Mouse (Mus musculus): ENCODE data around the gene Dact3. TPM values are rescaled to one million over a fixed set of nuclear protein-coding genes. Genes with fewer than 3 reads are reported as not detected.

Dact3 gene
- total RNA-seq, 2 experiments from 2014 or later = 3.9 to 7.1 TPM

- intact Hi-C loops (cut with DNase I; ENCODE audit: low total_unique reads) = no loop called here
- peak; percentile 57 for DNase-seq
Measured at GRCm38 (mm10) chr7:16848579-16848978, 26.5 kb upstream of the Dact3 start.

- DNase-seq = no peak
- intact Hi-C loops (cut with DNase I; ENCODE audit: low total_unique reads) = no loop called here
Measured at GRCm38 (mm10) chr7:16851636-16852035, 23.5 kb upstream of the Dact3 start.

GRCm38 (mm10) chr7:16853302-16853831, 21.8 kb upstream of the Dact3 start:
- no peak for DNase-seq
- intact Hi-C loops (cut with DNase I; ENCODE audit: low total_unique reads) = no loop called here

- peak; percentile 36 for DNase-seq
- intact Hi-C loops (cut with DNase I; ENCODE audit: low total_unique reads) = loop anchor here (5.0 kb wide), 1 partner anchor 36 kb away; no protein-coding TSS in a partner anchor
Measured at GRCm38 (mm10) chr7:16858336-16858735, 16.8 kb upstream of the Dact3 start.

DNA sequence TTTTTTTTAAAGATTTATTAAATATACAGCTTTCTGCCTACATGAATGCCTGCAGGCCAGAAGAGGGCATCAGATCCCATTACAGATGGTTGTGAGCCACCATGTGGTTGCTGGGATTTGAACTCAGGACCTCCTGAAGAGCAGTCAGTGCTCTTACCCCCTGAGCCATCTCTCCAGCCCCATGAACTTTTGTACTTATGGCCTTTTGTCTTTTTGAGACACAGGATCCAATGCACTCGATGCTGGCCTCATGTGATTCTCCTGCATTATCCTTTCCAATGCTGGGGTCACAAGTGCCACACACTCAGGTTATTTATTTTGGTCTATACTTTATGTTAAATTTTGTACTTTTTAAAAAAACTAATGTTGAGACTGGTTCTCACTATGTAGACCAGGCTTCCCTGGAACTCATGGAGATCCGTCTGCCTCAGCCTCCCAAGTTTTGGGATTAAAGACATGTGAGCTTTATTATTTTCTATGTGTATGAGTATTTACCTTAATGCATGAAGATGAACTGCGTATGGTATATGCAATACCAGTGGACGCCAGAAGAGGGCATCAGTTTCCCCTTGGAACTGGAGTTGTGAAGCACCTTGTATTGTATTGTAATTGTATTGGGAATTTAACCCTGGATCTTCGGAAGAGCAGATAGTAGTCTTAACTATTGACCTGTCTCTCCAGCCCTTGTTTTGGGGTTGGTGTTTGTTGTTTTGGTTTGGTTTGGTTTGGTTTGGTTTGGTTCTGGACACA, 15.0 kb upstream of the Dact3 start:
- DNase-seq = no peak
- intact Hi-C loops (cut with DNase I; ENCODE audit: low total_unique reads) = loop anchor here (5.0 kb wide), 1 partner anchor 38 kb away; no protein-coding TSS in a partner anchor

- no peak for DNase-seq
- intact Hi-C loops (cut with DNase I; ENCODE audit: low total_unique reads) = no loop called here
Measured at GRCm38 (mm10) chr7:16867488-16867887, 7.6 kb upstream of the Dact3 start.

- no peak for DNase-seq
- intact Hi-C loops (cut with DNase I; ENCODE audit: low total_unique reads) = no loop called here
Measured at GRCm38 (mm10) chr7:16869497-16869896, 5.6 kb upstream of the Dact3 start.

DNA sequence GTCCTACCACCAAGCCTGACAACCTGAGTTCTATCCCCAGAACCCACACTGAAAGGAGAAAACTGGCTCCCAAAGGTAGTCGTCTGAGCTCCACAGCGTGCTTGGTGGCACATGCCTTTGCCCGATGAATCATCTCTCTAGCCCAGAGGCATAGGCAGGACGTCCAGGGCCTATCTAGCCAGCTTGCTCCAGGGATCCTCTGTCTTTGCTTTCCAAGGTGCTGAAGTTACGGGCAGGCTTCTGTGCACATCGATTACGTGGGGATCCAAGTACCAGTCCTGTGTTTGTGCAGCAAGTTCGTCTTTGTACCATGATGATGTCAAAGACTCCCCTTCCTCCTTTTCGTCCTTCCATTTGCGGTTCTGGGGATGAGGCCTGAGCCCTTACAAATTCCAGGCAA, 3.5 kb upstream of the Dact3 start:
- intact Hi-C loops (cut with DNase I; ENCODE audit: low total_unique reads) = no loop called here
- no peak for DNase-seq

DNA sequence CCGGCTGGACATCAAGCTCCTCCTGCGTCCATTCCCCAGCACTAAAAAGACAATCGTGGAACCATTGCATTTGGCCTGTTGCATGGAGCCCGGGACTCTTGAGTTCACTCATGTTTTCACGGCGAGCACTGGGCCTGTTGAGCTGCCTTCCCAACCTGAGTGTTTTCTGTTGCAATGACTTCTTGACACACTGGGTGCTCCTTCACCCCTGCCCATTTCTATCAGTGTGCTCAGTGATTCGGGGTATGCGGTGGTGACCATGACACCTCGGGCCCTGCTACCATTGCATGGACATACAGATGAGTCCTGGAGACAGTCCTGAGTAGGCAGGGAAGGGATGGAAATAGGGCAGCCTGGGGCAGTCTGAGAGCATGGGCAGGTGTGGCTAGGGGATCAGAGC, 2.6 kb upstream of the Dact3 start:
- intact Hi-C loops (cut with DNase I; ENCODE audit: low total_unique reads) = no loop called here
- DNase-seq = no peak

- DNase-seq = no peak
- intact Hi-C loops (cut with DNase I; ENCODE audit: low total_unique reads) = no loop called here
Measured at GRCm38 (mm10) chr7:16873392-16873791, 1.7 kb upstream of the Dact3 start.

DNA sequence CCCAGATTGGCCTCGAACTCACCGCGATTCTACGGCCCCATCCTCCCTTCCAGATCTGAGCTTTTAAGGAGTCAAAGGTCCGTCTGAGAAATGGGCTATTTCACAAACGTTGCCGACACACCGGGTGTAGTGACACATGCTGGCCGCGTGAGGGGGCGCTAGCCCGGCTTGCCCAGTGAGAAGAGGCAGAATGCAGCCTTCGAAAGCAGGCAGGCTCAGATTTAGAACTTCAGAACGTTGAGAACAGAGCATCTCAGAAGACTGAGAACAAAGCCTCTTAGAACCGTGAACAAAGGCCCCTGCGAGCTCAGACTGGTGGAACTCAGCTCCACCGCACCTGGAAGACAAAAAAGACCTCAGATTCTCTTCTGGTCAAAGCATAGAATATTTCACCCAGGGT, 927 bp upstream of the Dact3 start:
- peak; percentile 84 for DNase-seq
- intact Hi-C loops (cut with DNase I; ENCODE audit: low total_unique reads) = no loop called here

- DNase-seq = peak; percentile 99
- intact Hi-C loops (cut with DNase I; ENCODE audit: low total_unique reads) = no loop called here
Measured at GRCm38 (mm10) chr7:16874756-16875309, 284 bp upstream of the Dact3 start.

DNA sequence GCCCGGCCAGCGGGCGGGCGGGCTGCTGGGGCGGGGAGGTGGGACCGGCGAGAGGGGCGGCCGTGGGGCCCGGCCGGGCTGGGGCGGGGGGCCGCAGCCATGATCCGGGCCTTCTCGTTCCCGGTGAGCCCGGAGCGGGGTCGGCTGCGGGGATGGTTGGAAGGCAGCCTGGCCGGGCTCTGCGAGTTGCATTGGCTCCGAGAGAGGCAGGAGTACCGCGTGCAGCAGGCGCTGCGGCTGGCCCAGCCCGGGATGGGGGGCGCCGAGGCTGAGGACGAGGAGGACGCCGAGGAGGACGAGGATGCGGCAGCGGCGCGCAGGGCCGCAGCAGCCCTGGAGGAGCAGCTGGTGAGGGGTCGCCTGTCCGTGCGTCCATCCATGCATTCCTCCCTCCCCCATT, 209 bp downstream of the Dact3 start:
- DNase-seq = no peak
- intact Hi-C loops (cut with DNase I; ENCODE audit: low total_unique reads) = no loop called here

DNA sequence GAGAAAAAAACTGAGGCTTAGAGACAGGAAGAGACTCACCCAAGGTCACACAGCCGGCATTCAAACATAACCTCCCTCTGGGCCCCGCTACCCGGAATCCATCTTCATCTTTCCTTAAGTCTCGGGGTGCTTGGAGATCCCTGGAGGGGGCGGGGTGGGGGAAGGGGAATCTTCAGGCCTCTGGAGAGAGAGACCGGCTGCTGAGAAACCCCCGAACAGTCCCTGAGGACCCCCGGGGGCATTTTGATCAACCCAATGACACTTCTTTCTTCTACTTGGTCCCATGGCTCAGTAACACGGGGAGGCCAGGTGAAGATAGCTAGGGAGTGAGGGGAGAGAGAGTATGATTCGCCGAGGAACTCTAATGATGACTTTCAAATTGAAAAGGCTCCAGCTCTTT, 889 bp downstream of the Dact3 start:
- no peak for DNase-seq
- intact Hi-C loops (cut with DNase I; ENCODE audit: low total_unique reads) = no loop called here

DNA sequence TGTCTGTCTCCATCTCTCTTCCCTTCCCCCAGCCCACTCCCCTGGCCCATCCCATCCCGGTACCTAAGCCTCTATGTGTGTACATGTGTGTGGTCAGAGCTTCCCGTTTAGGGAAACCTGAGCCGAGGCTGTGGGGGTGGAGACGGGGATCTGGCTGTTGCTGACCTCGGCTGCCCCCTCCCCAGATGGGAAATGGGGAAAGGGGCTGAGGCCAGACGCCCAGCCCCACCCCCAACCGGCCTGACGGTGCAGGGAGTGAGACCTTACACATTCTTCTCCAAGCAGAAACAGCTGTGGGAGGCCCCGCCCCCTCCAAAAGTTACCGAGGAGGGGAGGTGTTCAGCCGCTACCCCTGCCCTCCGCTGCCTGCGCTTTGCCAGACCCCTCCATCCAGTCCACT, 1.5 kb downstream of the Dact3 start:
- DNase-seq = no peak
- intact Hi-C loops (cut with DNase I; ENCODE audit: low total_unique reads) = no loop called here

DNA sequence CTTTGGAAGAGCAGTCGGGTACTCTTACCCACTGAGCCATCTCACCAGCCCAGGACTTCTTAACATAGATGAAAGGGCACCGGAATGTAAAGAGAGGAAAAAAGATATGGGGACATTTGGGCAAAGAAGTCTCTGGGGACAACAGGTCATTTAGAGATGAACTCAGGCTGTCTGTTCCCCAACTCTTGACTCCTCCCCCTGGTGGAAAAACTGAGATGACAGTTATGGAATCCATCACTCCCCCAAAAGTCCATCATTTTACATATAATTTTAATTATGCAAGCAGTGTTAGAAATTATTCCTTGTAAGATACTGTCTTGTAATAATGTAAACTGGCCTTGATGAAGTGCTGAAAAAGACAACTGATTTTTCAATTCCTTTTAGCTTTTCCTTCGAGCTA, 2.6 kb downstream of the Dact3 start:
- DNase-seq = no peak
- intact Hi-C loops (cut with DNase I; ENCODE audit: low total_unique reads) = no loop called here

- DNase-seq = peak; percentile 59
Measured at GRCm38 (mm10) chr7:16879796-16880547, 4.9 kb downstream of the Dact3 start.

GRCm38 (mm10) chr7:16880615-16881014, 5.5 kb downstream of the Dact3 start:
- DNase-seq = no peak
- intact Hi-C loops (cut with DNase I; ENCODE audit: low total_unique reads) = no loop called here

More at GRCm38 (mm10) chr7:16879796-16880547, 4.9 kb downstream of the Dact3 start:
- intact Hi-C loops (cut with DNase I; ENCODE audit: low total_unique reads) = no loop called here

DNA sequence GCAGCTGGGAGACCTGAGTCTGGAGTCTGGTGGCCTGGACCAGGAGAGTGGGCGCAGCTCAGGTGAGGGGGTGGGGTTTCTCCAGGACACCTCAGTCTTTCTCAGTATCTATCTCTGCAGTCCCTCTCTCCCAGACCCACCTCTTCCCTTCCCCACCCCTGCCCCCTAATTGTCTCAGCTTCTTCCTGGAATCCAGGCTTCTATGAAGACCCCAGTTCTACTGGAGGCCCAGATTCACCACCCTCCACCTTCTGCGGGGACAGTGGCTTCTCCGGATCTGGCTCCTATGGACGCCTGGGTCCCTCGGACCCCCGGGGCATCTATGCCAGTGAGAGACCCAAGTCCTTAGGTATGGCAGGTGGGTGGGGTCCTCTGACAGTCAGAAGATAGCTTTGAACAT, 8.0 kb downstream of the Dact3 start:
- DNase-seq = no peak
- intact Hi-C loops (cut with DNase I; ENCODE audit: low total_unique reads) = no loop called here

- intact Hi-C loops (cut with DNase I; ENCODE audit: low total_unique reads) = no loop called here
- no peak for DNase-seq
Measured at GRCm38 (mm10) chr7:16884334-16884733, 9.2 kb downstream of the Dact3 start.
